Mouse (Mus musculus): ENCODE data around the gene Psma1.

Psma1 gene

GRCm38 (mm10) chr7:114268446-114268845 is 7.5 kb downstream of the Psma1 start:
- no peak for DNase-seq

- DNase-seq, result peak; percentile 91 to 95
Measured at GRCm38 (mm10) chr7:114253885-114254833, 21.8 kb downstream of the Psma1 start, which contains the start of gene Copb1. Gene Copb1, minus strand, starts transcription at chr7:114254711.

DNA sequence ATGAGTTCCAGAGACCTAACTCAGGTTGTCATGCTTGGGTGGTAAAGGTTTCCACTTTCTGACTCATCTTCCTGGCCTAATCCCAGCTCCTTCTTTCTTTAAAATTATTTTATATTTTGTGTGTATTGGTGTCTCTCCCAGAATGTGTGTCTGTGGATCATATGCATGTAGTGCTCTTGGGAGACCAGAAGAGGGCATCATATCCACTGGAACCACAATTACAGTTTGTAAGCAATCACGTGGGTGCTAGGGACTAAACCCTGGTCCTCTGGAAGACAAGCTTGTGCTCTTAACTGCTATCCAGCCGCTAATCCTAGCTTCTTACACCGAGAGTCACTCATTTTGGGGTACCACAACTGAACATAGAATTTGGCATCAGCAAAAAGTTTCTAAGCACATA is 24.2 kb downstream of the Psma1 start:
- no peak for DNase-seq

DNA sequence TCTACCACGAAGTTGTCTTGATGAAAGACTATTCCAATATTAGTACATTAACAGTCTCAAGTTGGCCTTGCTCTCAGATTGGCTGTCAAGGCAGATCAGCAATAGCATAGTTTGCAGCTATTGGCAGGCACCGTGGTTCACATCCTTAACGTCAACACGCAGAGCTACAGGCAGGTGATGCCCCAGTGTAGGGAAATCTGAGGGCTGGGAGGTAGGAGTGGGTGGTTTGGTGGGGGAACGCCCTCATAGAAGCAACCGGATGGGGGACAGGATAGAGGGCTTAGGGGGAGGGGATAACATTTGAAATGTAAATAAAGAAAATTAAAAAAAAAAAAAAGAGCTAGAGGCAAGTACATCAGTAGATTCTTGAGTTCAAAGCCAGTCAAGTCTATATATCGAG is 41.9 kb downstream of the Psma1 start:
- DNase-seq, result no peak

- DNase-seq, result no peak
Measured at GRCm38 (mm10) chr7:114232982-114233381, 42.9 kb downstream of the Psma1 start.

DNA sequence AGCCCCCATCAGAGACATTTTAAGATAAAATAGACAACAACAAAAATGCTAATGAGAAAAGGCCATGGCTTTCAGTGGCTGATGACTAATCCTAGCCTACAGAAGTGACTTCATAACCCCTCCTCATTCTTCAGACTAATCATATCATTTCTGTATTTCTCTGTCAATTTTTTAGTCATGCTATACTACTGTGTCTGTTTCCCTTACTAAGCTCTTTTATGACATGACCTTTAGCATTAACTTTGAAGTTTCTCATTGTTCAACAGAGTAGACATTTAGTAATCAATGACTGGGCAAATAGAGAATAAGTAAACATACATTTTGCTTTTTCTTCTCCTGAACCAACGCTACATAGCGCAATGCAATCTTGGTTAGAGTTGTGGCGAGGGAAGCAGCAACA is 44.1 kb downstream of the Psma1 start:
- DNase-seq, result no peak

GRCm38 (mm10) chr7:114226521-114226920 is 49.4 kb downstream of the Psma1 start:
- DNase-seq, result no peak

DNA sequence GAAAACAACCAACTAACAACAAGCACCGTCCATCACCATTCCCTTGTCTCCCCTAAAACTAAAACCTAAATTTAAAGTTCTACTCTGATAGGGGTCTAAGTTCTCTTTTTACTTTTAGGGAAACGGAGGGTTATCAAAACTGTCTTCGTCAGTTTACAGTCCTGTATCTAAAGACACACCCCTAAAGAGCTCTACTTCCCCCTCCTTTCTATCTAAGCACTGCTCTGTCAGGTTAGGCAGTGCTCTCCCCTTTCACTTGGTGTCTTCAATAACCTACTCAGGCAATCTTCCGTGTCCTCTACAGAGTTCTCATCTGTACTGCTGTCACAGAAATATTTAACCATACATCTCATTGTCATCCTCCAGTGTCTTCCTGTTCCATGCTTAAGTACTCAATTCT is 55.5 kb downstream of the Psma1 start:
- no peak for DNase-seq

DNA sequence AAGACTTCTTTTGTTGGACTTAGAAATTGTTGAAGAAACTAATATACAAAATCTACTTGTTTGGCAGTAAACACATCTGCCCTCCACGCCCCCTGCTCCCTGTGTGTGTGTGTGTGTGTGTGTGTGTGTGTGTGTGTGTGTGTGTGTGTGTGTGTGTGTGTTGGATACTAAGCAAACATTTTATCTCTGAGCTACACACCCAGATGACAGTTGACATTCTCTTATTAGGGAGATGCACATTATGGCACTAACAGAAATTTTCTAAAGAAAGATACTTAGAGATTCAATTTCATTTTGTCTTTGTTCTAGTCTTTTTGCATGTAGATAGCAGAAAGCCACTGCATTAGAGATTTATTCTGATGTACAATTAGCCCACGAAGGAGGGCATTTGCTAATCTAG is 59.0 kb downstream of the Psma1 start:
- DNase-seq, result no peak

Measured in kidney, adult 8-10 months (tissue).